Mouse (Mus musculus): ENCODE measurements around the gene Aldh1a3. TPM values are rescaled to one million over a fixed set of nuclear protein-coding genes. Genes with fewer than 3 reads are reported as not detected.

The Aldh1a3 gene
- polyA plus RNA-seq, 1 experiment from 2014 or later, result 1.7 TPM

- Histone ChIP-seq H3K9me3 (ENCODE audit: control insufficient read depth, low read length) (no peaks in the 10 kb centered on the region), H3K4me2 (ENCODE audit: low read depth, low read length) (peak overlapping the region; percentile 21; the same call in 1 of the 2 replicates), H3K4me3 (ENCODE audit: low read length) (no peak overlapping the region), H3K4me1 (replicated peaks; ENCODE audit: control insufficient read depth, insufficient read depth, low read length) (peaks cover 12% of the 10 kb centered on the region), H3K9ac (ENCODE audit: low read length) (no peak overlapping the region), H3K27me3 (ENCODE audit: control insufficient read depth, insufficient read depth, low read depth, low read length) (no peaks in the 10 kb centered on the region), H3K36me3 (ENCODE audit: control insufficient read depth, insufficient read depth, low read length) (no peaks in the 10 kb centered on the region), H3K27ac (ENCODE audit: low read length) (no peak overlapping the region)
- 60% methylated on average over 15 of the region's 15 CpGs for WGBS
- ATAC-seq (ENCODE audit: low read depth), result no peak
These were observed 21.6 kb upstream of the Aldh1a3 start for GRCm38 (mm10) chr7:66448786-66449540.

- H3K4me2 ChIP-seq (ENCODE audit: low read depth, low read length), result no peak overlapping the region
- 45% methylated on average over 10 of the region's 10 CpGs for WGBS
- no peak for ATAC-seq (ENCODE audit: low read depth)
- no peak overlapping the region for H3K9ac ChIP-seq (ENCODE audit: low read length)
- no peak overlapping the region for H3K27ac ChIP-seq (ENCODE audit: low read length)
- no peak overlapping the region for H3K4me3 ChIP-seq (ENCODE audit: low read length)
- H3K27me3 ChIP-seq (ENCODE audit: control insufficient read depth, insufficient read depth, low read depth, low read length), result no peaks in the 10 kb centered on the region
- no peaks in the 10 kb centered on the region for H3K9me3 ChIP-seq (ENCODE audit: control insufficient read depth, low read length)
- H3K36me3 ChIP-seq (ENCODE audit: control insufficient read depth, insufficient read depth, low read length), result no peaks in the 10 kb centered on the region
- peaks cover 12% of the 10 kb centered on the region for H3K4me1 ChIP-seq (replicated peaks; ENCODE audit: control insufficient read depth, insufficient read depth, low read length)
These were observed 21.0 kb upstream of the Aldh1a3 start for GRCm38 (mm10) chr7:66448304-66448703.

GRCm38 (mm10) chr7:66446860-66447259 lies 19.5 kb upstream of the Aldh1a3 start:
- Histone ChIP-seq H3K4me3 (ENCODE audit: low read length) (no peak overlapping the region), H3K4me2 (ENCODE audit: low read depth, low read length) (no peak overlapping the region), H3K9me3 (ENCODE audit: control insufficient read depth, low read length) (no peaks in the 10 kb centered on the region), H3K36me3 (ENCODE audit: control insufficient read depth, insufficient read depth, low read length) (no peaks in the 10 kb centered on the region), H3K27me3 (ENCODE audit: control insufficient read depth, insufficient read depth, low read depth, low read length) (no peaks in the 10 kb centered on the region), H3K4me1 (replicated peaks; ENCODE audit: control insufficient read depth, insufficient read depth, low read length) (peaks cover 20% of the 10 kb centered on the region), H3K27ac (ENCODE audit: low read length) (no peak overlapping the region), H3K9ac (ENCODE audit: low read length) (no peak overlapping the region)
- ATAC-seq (ENCODE audit: low read depth), result no peak
- 75% methylated on average over 3 of the region's 3 CpGs for WGBS

- ATAC-seq (ENCODE audit: low read depth), result no peak
- Histone ChIP-seq H3K9me3 (ENCODE audit: control insufficient read depth, low read length) (no peaks in the 10 kb centered on the region), H3K9ac (ENCODE audit: low read length) (no peak overlapping the region), H3K27ac (ENCODE audit: low read length) (no peak overlapping the region), H3K27me3 (ENCODE audit: control insufficient read depth, insufficient read depth, low read depth, low read length) (no peaks in the 10 kb centered on the region), H3K4me1 (replicated peaks; ENCODE audit: control insufficient read depth, insufficient read depth, low read length) (peaks cover 19% of the 10 kb centered on the region), H3K36me3 (ENCODE audit: control insufficient read depth, insufficient read depth, low read length) (no peaks in the 10 kb centered on the region), H3K4me2 (ENCODE audit: low read depth, low read length) (no peak overlapping the region), H3K4me3 (ENCODE audit: low read length) (no peak overlapping the region)
- WGBS, result 42% methylated on average over 11 of the region's 11 CpGs
These were observed 18.0 kb upstream of the Aldh1a3 start for GRCm38 (mm10) chr7:66445117-66445905.

- no peak overlapping the region for H3K4me2 ChIP-seq (ENCODE audit: low read depth, low read length)
- H3K4me3 ChIP-seq (ENCODE audit: low read length), result no peak overlapping the region
- H3K27ac ChIP-seq (ENCODE audit: low read length), result no peak overlapping the region
- WGBS, result 52% methylated on average over 5 of the region's 5 CpGs
- H3K27me3 ChIP-seq (ENCODE audit: control insufficient read depth, insufficient read depth, low read depth, low read length), result no peaks in the 10 kb centered on the region
- no peaks in the 10 kb centered on the region for H3K36me3 ChIP-seq (ENCODE audit: control insufficient read depth, insufficient read depth, low read length)
- no peaks in the 10 kb centered on the region for H3K9me3 ChIP-seq (ENCODE audit: control insufficient read depth, low read length)
- no peak for ATAC-seq (ENCODE audit: low read depth)
- H3K9ac ChIP-seq (ENCODE audit: low read length), result no peak overlapping the region
- peaks cover 15% of the 10 kb centered on the region for H3K4me1 ChIP-seq (replicated peaks; ENCODE audit: control insufficient read depth, insufficient read depth, low read length)
These were observed 17.4 kb upstream of the Aldh1a3 start for GRCm38 (mm10) chr7:66444706-66445105.

- ATAC-seq (ENCODE audit: low read depth), result peak; percentile 93
- H3K27me3 ChIP-seq (ENCODE audit: control insufficient read depth, insufficient read depth, low read depth, low read length), result no peaks in the 10 kb centered on the region
- no peaks in the 10 kb centered on the region for H3K9me3 ChIP-seq (ENCODE audit: control insufficient read depth, low read length)
- peaks cover 19% of the 10 kb centered on the region for H3K4me1 ChIP-seq (replicated peaks; ENCODE audit: control insufficient read depth, insufficient read depth, low read length)
- H3K4me3 ChIP-seq (ENCODE audit: low read length), result no peak overlapping the region
- H3K27ac ChIP-seq (ENCODE audit: low read length), result peak overlapping the region; percentile 87
- 0 out of 2 replicates have a peak overlapping the region, but pooled peaks have one; percentile 7 for H3K4me2 ChIP-seq (ENCODE audit: low read depth, low read length)
- 42% methylated on average over 15 of the region's 15 CpGs for WGBS
- peak overlapping the region; percentile 24; the same call in 1 of the 2 replicates for H3K9ac ChIP-seq (ENCODE audit: low read length)
- no peaks in the 10 kb centered on the region for H3K36me3 ChIP-seq (ENCODE audit: control insufficient read depth, insufficient read depth, low read length)
These were observed 15.4 kb upstream of the Aldh1a3 start for GRCm38 (mm10) chr7:66442501-66443369.

GRCm38 (mm10) chr7:66438787-66439669 lies 11.7 kb upstream of the Aldh1a3 start:
- no peak for ATAC-seq (ENCODE audit: low read depth)
- no peak overlapping the region for H3K9ac ChIP-seq (ENCODE audit: low read length)

GRCm38 (mm10) chr7:66434453-66434935 lies 7.2 kb upstream of the Aldh1a3 start:
- no peak overlapping the region for H3K4me2 ChIP-seq (ENCODE audit: low read depth, low read length)
- H3K36me3 ChIP-seq (ENCODE audit: control insufficient read depth, insufficient read depth, low read length), result no peaks in the 10 kb centered on the region
- H3K4me3 ChIP-seq (ENCODE audit: low read length), result no peak overlapping the region
- peaks cover 2% of the 10 kb centered on the region for H3K27me3 ChIP-seq (ENCODE audit: control insufficient read depth, insufficient read depth, low read depth, low read length)
- H3K4me1 ChIP-seq (replicated peaks; ENCODE audit: control insufficient read depth, insufficient read depth, low read length), result peaks cover 8% of the 10 kb centered on the region
- H3K9me3 ChIP-seq (ENCODE audit: control insufficient read depth, low read length), result no peaks in the 10 kb centered on the region
- peak; percentile 46; the same call in 1 of the 2 replicates for ATAC-seq (ENCODE audit: low read depth)
- WGBS, result 29% methylated on average over 10 of the region's 10 CpGs
- H3K9ac ChIP-seq (ENCODE audit: low read length), result no peak overlapping the region
- H3K27ac ChIP-seq (ENCODE audit: low read length), result no peak overlapping the region

More at GRCm38 (mm10) chr7:66438787-66439669, 11.7 kb upstream of the Aldh1a3 start:
- Histone ChIP-seq H3K4me2 (ENCODE audit: low read depth, low read length) (no peak overlapping the region), H3K4me3 (ENCODE audit: low read length) (no peak overlapping the region), H3K9me3 (ENCODE audit: control insufficient read depth, low read length) (no peaks in the 10 kb centered on the region), H3K27me3 (ENCODE audit: control insufficient read depth, insufficient read depth, low read depth, low read length) (no peaks in the 10 kb centered on the region), H3K36me3 (ENCODE audit: control insufficient read depth, insufficient read depth, low read length) (no peaks in the 10 kb centered on the region), H3K4me1 (replicated peaks; ENCODE audit: control insufficient read depth, insufficient read depth, low read length) (peaks cover 17% of the 10 kb centered on the region), H3K27ac (ENCODE audit: low read length) (no peak overlapping the region)
- 48% methylated on average over 12 of the region's 12 CpGs for WGBS

All from lung, embryonic 16.5 days (tissue).